Mouse (Mus musculus) C2C12 (cell line): Measurements from ENCODE around the gene Ctxn1. TPM values are rescaled to one million over a fixed set of nuclear protein-coding genes. Genes with fewer than 3 reads are reported as not detected.

Source experiments
- H3K27me3 ChIP-seq: one replicate; pipeline ENCODE4 v1.6.1; 2011; ENCODE audit not compliant: control insufficient read depth, insufficient read depth, insufficient read length
- H3K36me3 ChIP-seq: one replicate; pipeline ENCODE4 v1.6.1; 2011; ENCODE audit not compliant: control insufficient read depth, insufficient read depth
- H3K4me3 ChIP-seq: one replicate; pipeline ENCODE4 v1.5.1; 2011; ENCODE audit warnings: mild to moderate bottlenecking, control low read depth; ENCODE audit not compliant: poor library complexity, insufficient read depth, severe bottlenecking
- H3K79me2 ChIP-seq: one replicate; pipeline ENCODE4 v1.6.1; 2011; ENCODE audit not compliant: control insufficient read depth, insufficient read depth
- H3K79me3 ChIP-seq: one replicate; pipeline ENCODE4 v1.6.1; 2011; ENCODE audit warnings: low read depth, control low read depth
- H3ac ChIP-seq: one replicate; pipeline ENCODE3; 2011; ENCODE audit warnings: low read depth; ENCODE audit not compliant: control insufficient read depth, insufficient read length
- CEBPB ChIP-seq: IDR thresholded peaks from one replicate; pipeline ENCODE4 v1.6.1; 2011; ENCODE audit warnings: low read depth, mild to moderate bottlenecking, control low read depth, moderate library complexity
- CTCF ChIP-seq: IDR thresholded peaks from one replicate; pipeline ENCODE4 v1.5.1; 2011; ENCODE audit not compliant: control insufficient read depth, insufficient read depth, insufficient read length
- FOSL1 ChIP-seq: IDR thresholded peaks from one replicate; pipeline ENCODE4 v1.8.0; 2011; ENCODE audit warnings: mild to moderate bottlenecking, low read length; ENCODE audit not compliant: poor library complexity, insufficient read depth, severe bottlenecking
- MAX ChIP-seq: IDR thresholded peaks from one replicate; pipeline ENCODE4 v1.6.1; 2011; ENCODE audit warnings: mild to moderate bottlenecking, control low read depth
- MYOD1 ChIP-seq: IDR thresholded peaks from one replicate; pipeline ENCODE4 v1.6.1; 2011; ENCODE audit warnings: low read depth; ENCODE audit not compliant: control insufficient read depth, insufficient read length
- MYOG ChIP-seq: IDR thresholded peaks from one replicate; pipeline ENCODE4 v1.6.1; 2011; ENCODE audit not compliant: control insufficient read depth, insufficient read length; ENCODE audit errors: extremely low read depth
- USF1 ChIP-seq: IDR thresholded peaks from one replicate; pipeline ENCODE4 v1.6.1; 2011; ENCODE audit warnings: low read depth, mild to moderate bottlenecking, control low read depth, moderate library complexity
- polyA plus RNA-seq: library from polyadenylated mRNA; unstranded; fragments of >200 nt; fragmentation: generic; extraction: Trizol; gene quantifications from one replicate; pipeline ENCODE4 v1.2.1, GENCODE M21; 2012; ENCODE audit warnings: missing spikeins

Gene Ctxn1
- polyA plus RNA-seq, 1 experiment = 45.0 TPM

- H3K36me3 ChIP-seq = peaks cover 32% of the 10 kb centered on the region
- TF ChIP-seq USF1 (peak; percentile 77), FOSL1 (no peak), MYOG (no peak)
- peaks cover 32% of the 10 kb centered on the region for H3K79me2 ChIP-seq
- peak within 1 kb of the TSS; percentile 78 for H3K4me3 ChIP-seq
- peaks cover 17% of the 10 kb centered on the region for H3K79me3 ChIP-seq
- H3ac ChIP-seq = peak within 1 kb of the TSS; percentile 87
- H3K27me3 ChIP-seq = no peaks in the 10 kb centered on the region
These were observed 16.4 kb upstream of the Ctxn1 start, which contains the start of gene Timm44 for GRCm38 (mm10) chr8:4275275-4276110. TSS of gene Timm44 (minus strand) at chr8:4275913.

- H3K27me3 ChIP-seq = no peaks in the 10 kb centered on the region
- peaks cover 15% of the 10 kb centered on the region for H3K79me2 ChIP-seq
- H3K36me3 ChIP-seq = peaks cover 88% of the 10 kb centered on the region
- no peak overlapping the region for H3K4me3 ChIP-seq
- no peak overlapping the region for H3ac ChIP-seq
- no peak for TF ChIP-seq CEBPB
- TF ChIP-seq CTCF = no peak
- TF ChIP-seq USF1 = no peak
- TF ChIP-seq MYOG = no peak
- TF ChIP-seq MYOD1 = no peak
- TF ChIP-seq MAX = no peak
- TF ChIP-seq FOSL1 = no peak
- peaks cover 8% of the 10 kb centered on the region for H3K79me3 ChIP-seq
These were observed 10.5 kb upstream of the Ctxn1 start for GRCm38 (mm10) chr8:4269609-4270008.

- TF ChIP-seq MAX = no peak
- TF ChIP-seq CTCF = peak; percentile 23
- TF ChIP-seq MYOD1 = no peak
- no peak for TF ChIP-seq USF1
- no peak for TF ChIP-seq MYOG
- Histone ChIP-seq H3K4me3 (no peak overlapping the region), H3K79me2 (no peaks in the 10 kb centered on the region), H3K36me3 (peaks cover 85% of the 10 kb centered on the region), H3K79me3 (no peaks in the 10 kb centered on the region), H3ac (no peak overlapping the region), H3K27me3 (no peaks in the 10 kb centered on the region)
These were observed 8.6 kb upstream of the Ctxn1 start for GRCm38 (mm10) chr8:4267627-4268026.

GRCm38 (mm10) chr8:4265160-4265914 is 6.3 kb upstream of the Ctxn1 start:
- Histone ChIP-seq H3K79me3 (no peaks in the 10 kb centered on the region), H3ac (no peak overlapping the region), H3K79me2 (no peaks in the 10 kb centered on the region), H3K27me3 (no peaks in the 10 kb centered on the region), H3K36me3 (peaks cover 88% of the 10 kb centered on the region), H3K4me3 (no peak overlapping the region)
- TF ChIP-seq MAX = no peak
- no peak for TF ChIP-seq CTCF
- no peak for TF ChIP-seq MYOG
- no peak for TF ChIP-seq MYOD1
- no peak for TF ChIP-seq FOSL1
- TF ChIP-seq CEBPB = no peak
- no peak for TF ChIP-seq USF1

- Histone ChIP-seq H3K27me3 (no peaks in the 10 kb centered on the region), H3K36me3 (peaks cover 75% of the 10 kb centered on the region), H3K79me3 (no peaks in the 10 kb centered on the region), H3K4me3 (no peak overlapping the region), H3ac (no peak overlapping the region), H3K79me2 (no peaks in the 10 kb centered on the region)
- TF ChIP-seq MYOD1 (no peak), CEBPB (no peak), MAX (no peak), CTCF (no peak), MYOG (no peak), USF1 (no peak), FOSL1 (no peak)
These were observed 4.2 kb upstream of the Ctxn1 start for GRCm38 (mm10) chr8:4263105-4263791.
